Mouse (Mus musculus): ENCODE measurements around the gene Nr6a1.

The Nr6a1 gene

GRCm38 (mm10) chr2:38927115-38927979, at the start of gene Nr6a1:
Gene Nr6a1, minus strand, starts transcription at chr2:38927688.
- in situ Hi-C loops (cut with MboI, MseI): no loop called here

- in situ Hi-C loops (cut with MboI, MseI): no loop called here
Measured at GRCm38 (mm10) chr2:38975941-38976805, 48.7 kb upstream of the Nr6a1 start.

DNA sequence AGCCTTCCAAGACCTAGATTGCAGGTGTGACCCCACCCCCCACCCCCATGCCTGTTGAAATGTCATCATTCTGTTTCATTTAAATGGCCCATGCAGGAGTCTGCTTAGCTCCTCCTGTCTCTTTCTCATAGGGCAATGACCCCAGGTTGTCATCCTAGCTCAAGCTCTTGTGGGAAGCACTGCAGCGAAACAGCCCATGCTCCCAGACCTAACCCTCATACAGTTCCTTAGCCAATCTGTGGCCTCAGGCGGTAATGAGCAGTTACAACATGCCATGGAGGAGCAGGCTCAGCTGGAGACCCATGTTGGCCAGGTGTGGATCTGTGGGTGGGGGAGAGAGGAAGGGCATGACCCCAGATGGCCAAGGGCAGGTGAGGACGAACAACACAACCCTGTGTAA, 47.7 kb upstream of the Nr6a1 start:
- in situ Hi-C loops (cut with MboI, MseI): no loop called here

- in situ Hi-C loops (cut with MboI, MseI): no loop called here
Measured at GRCm38 (mm10) chr2:38974171-38974570, 46.7 kb upstream of the Nr6a1 start.

DNA sequence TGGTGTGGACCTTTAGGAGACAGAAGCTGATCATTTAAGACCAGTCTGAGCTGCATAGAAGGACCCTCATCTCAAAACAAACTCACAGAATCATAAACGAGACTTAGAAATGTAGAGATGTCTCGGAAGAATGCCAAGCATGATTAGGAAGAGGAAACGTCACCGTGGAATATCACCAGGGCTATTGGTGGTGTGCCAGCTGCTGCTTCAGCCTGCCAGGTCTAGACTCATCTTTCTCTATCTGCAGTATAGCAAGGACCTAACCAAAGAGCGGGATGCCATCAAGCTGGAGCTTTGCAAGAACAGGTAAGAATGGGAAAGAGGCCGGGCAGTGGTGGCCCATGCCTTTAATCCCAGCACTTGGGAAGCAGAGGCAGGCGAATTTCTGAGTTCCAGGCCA, 46.2 kb upstream of the Nr6a1 start:
- in situ Hi-C loops (cut with MboI, MseI): no loop called here

- in situ Hi-C loops (cut with MboI, MseI): no loop called here
Measured at GRCm38 (mm10) chr2:38973223-38973622, 45.7 kb upstream of the Nr6a1 start.

DNA sequence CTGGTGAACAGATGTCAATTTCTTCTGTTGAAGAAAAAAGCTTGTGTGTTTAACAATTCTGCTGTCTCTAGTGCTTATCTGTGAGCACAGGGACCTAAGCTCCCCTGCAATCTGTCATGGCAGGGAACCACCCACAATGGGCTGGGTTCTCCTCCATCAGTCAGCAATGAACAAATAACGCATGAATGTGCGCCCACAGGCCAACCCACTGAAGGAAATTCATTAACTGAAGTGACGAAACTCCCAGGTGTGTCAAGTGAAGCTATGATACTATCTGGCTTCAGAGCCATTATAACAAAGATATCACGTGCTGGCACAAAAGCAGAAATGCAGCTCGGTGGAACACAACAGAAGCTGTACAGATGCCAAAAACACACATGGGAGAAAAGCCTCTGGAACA, 42.6 kb upstream of the Nr6a1 start:
- in situ Hi-C loops (cut with MboI, MseI): no loop called here

- in situ Hi-C loops (cut with MboI, MseI): no loop called here
Measured at GRCm38 (mm10) chr2:38969650-38970049, 42.2 kb upstream of the Nr6a1 start.

DNA sequence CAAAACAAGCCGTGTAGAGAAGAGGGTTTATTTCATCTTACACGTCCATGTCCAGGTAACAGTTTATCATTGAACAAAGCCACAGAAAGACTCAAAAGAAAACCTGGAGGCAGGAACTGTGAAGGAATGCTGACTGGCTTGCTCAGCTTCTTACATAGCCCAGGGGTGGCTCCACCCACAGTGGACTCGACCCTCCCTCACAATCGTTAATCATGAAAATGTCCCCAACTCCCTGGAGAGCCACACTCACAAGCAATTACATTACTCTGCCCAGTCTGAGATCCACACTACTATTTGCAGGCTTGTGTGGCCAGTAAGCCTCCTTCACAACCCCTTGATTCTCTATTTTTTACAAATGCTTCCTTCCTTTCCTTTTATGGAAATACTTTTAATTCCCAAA, 36.7 kb upstream of the Nr6a1 start:
- in situ Hi-C loops (cut with MboI, MseI): no loop called here

DNA sequence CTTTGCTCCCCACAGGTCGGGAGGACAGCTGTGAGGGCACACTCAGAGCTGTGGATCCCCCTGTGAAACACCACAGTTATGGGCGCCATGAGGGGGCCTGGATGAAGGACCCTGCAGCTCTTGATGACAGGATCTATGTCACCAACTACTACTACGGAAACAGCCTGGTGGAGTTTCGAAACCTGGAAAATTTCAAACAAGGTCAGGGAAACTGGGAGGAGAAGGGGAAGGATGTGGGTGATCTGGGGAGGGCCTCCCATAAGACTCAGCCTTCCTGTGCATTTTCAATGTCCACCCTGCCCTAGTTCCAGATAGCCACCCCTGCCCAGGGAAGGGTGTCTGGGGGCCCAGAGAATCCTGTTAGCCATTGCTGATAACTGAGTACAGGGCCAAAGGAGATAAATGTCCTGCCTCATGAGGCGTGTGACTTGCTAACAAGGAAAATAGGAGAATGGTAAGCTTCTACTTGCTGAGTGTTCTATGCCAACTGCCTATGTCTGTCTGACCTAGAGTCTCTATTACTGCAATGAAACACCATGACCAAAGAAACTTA, 30.3 kb upstream of the Nr6a1 start:
- in situ Hi-C loops (cut with MboI, MseI): no loop called here

- in situ Hi-C loops (cut with MboI, MseI): no loop called here
Measured at GRCm38 (mm10) chr2:38956062-38956461, 28.6 kb upstream of the Nr6a1 start.

- in situ Hi-C loops (cut with MboI, MseI): no loop called here
Measured at GRCm38 (mm10) chr2:38953152-38953883, 25.8 kb upstream of the Nr6a1 start.

DNA sequence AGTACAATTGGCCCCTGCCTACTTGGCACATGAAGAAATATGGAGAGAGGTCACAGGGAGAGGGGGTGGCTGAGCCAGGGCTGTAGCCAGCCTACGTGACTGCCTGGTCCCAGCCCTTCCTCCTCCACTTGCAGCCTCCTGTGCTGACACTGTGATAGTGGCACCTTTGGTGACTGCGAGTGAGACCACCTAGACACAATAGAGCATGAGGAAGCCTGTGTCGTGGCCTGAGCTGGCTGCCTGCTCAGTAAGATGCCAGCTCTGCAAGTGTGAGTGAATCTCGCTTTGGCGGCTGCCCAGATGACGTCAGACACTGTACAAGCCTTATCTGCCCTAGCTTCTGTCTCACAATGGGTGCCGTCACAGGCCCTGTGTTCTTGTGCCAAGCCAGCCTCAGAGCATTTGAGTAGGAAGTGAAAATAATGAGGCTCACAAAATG, 22.8 kb upstream of the Nr6a1 start:
- in situ Hi-C loops (cut with MboI, MseI): no loop called here

DNA sequence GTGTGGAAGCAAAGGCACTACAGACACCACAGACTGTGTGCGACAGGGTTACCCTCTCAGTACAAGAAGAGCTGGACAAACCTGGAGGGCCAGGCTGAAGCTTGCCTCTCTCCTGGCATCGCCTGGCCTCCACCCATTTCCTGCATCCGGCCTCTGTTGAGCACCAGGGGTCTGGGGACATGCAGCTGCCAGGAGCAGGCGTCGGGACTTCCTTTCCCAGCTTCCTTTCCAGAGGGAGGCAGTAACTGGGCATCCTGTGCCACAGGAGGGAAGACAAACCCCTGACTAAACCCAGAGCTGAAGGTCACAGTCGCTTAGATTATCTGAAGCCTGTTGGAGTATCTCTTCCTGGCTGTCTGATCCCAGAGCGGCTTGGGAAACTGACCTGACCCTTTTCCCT, 20.1 kb upstream of the Nr6a1 start:
- in situ Hi-C loops (cut with MboI, MseI): no loop called here

- in situ Hi-C loops (cut with MboI, MseI): no loop called here
Measured at GRCm38 (mm10) chr2:38944460-38945161, 17.1 kb upstream of the Nr6a1 start.

- in situ Hi-C loops (cut with MboI, MseI): no loop called here
Measured at GRCm38 (mm10) chr2:38943977-38944376, 16.5 kb upstream of the Nr6a1 start.

- in situ Hi-C loops (cut with MboI, MseI): no loop called here
Measured at GRCm38 (mm10) chr2:38943161-38943560, 15.7 kb upstream of the Nr6a1 start.

DNA sequence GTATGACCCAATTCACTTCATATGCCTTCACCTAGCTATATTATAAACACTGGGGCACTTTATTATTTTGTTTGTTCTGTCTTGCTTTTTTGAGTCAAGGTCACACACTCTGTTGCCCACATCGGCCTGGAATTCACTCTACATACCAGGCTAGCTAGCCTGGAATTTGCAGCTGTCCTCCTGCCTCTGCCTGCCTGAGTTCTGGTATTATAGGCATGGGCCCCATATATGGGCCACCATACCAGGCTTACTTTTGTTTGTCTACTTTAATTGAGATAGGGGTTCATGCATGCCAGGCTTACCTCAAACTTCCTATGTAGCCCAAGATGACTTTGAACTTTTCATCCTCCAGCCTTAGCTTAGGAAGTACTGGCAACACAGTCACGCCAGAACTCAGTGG, 14.4 kb upstream of the Nr6a1 start:
- in situ Hi-C loops (cut with MboI, MseI): no loop called here

- in situ Hi-C loops (cut with MboI, MseI): no loop called here
Measured at GRCm38 (mm10) chr2:38941426-38941825, 13.9 kb upstream of the Nr6a1 start.

DNA sequence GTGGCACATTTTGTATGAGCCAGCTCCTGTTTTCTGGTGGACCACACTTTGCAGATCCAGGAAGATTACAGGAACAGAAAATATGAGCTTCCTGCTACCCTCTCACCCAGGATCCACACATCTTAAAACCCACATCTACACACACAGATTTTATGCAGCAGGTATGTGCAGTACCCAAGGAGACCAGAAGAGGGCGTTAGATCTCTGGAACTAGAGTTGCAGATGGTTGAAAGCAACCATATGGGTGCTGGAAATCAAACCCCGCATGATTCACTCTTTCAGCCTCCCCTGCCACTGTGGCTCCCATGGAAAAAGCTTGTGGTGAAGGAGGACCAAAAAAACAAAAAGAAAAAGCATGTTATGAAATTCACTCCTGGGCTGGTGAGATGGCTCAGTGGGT, 11.6 kb upstream of the Nr6a1 start:
- in situ Hi-C loops (cut with MboI, MseI): no loop called here

- in situ Hi-C loops (cut with MboI, MseI): no loop called here
Measured at GRCm38 (mm10) chr2:38938007-38938406, 10.5 kb upstream of the Nr6a1 start.
